Mouse (Mus musculus) adrenal gland, postnatal 36 days (tissue): ENCODE measurements around the gene Tmem9b. TPM values are rescaled to one million over a fixed set of nuclear protein-coding genes. Genes with fewer than 3 reads are reported as not detected.

Source experiments
- DNase-seq, 2 experiments: peaks; one replicate each; pipeline ENCODE4 v3.0.0; 2021; ENCODE audit warnings: mixed read lengths in 1 of 2
- long read RNA-seq, 2 experiments: library from polyadenylated mRNA; stranded (forward); transcript quantifications; one replicate each; pipeline ENCODE4 v2.0.0; 2021; ENCODE audit warnings: borderline sequencing depth in 2 of 2
- total RNA-seq, 2 experiments: library from RNA; stranded (reverse); gene quantifications; 2 replicates each; pipeline ENCODE4 v1.2.3; 2021

Tmem9b gene
- total RNA-seq = 10 to 100 TPM; 43.9 to 47.2 TPM
- long read RNA-seq, experiment 1, transcript Tmem9b-201 (5 exons, 1,703 nt) = major isoform, 111 of 116 reads
- long read RNA-seq, experiment 1, partial matches to known transcripts = 0 of 116 reads
- long read RNA-seq, experiment 1, other reads (novel, unspliced or antisense) = 4 of 116 reads
- long read RNA-seq, experiment 2, transcript Tmem9b-201 (5 exons, 1,703 nt) = major isoform, 31 of 33 reads
- long read RNA-seq, experiment 2, partial matches to known transcripts = 0 of 33 reads
- long read RNA-seq, experiment 2, other reads (novel, unspliced or antisense) = 2 of 33 reads

GRCm38 (mm10) chr7:109752008-109752925, at the start of gene Tmem9b:
Gene Tmem9b (minus strand): TSS chr7:109752875.
- DNase-seq = peak; percentile 90 to 92

GRCm38 (mm10) chr7:109800626-109801025, 48.0 kb upstream of the Tmem9b start:
- no peak for DNase-seq

- DNase-seq = peak; percentile 11 to 44
Measured at GRCm38 (mm10) chr7:109799168-109799567, 46.5 kb upstream of the Tmem9b start.

GRCm38 (mm10) chr7:109795564-109795963, 42.9 kb upstream of the Tmem9b start:
- DNase-seq = no peak

DNA sequence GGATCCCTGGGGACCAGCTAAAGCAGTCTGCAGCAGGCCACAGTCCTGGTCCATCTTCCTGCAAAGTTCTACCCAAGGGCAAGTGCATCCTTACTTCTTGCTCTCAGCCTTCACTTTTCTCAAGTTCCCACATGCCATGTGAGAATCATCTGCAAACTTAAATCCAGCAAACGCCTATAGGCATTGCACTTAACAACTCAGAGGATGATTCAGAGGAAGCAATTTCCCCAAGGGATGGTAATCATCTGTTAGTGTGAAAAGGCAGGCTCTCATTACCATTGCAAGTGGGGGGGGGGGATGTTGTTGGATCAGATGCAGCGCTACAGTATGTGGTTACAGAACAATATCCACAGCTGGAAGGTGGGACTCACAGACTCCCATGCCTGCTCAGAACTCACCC, 41.9 kb upstream of the Tmem9b start:
- no peak for DNase-seq

DNA sequence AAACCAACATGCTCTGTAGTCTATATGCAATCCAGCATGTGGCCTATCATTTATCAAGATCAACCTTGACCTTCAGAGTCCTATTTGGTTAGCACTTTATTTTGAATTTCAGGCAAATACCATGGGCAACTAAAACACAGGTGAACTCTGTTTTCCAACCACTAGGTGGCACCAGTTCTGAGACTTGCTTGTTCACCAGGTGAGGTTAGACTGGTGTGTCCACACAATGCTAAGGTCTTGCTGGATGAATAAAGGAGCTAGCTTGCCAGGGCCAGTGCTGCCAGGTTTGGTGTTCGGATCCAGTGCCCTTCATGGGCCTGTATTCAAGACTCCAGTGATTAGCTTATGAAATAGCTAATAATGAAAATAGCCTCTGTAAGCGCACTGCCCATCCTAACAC, 40.1 kb upstream of the Tmem9b start:
- peak; percentile 39 to 68 for DNase-seq

DNA sequence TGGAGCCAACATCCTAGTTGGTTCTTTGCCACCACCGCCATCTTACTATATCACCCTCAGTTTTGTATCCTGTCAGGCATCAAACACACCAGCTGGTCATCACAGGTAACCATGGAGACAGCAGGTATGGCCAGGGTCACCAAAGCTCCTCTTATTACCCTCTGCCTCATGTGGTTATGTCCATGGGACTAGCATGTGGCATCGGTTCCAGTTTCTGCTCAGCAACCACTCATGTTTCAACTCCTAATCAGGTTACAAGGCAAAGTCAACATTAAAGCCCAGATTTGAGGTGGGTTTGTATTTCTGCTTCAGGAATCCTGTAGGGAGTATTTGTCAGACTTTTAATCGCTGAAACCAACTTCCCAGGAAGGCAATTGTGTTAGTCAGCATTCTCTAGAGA, 38.1 kb upstream of the Tmem9b start:
- DNase-seq = no peak

DNA sequence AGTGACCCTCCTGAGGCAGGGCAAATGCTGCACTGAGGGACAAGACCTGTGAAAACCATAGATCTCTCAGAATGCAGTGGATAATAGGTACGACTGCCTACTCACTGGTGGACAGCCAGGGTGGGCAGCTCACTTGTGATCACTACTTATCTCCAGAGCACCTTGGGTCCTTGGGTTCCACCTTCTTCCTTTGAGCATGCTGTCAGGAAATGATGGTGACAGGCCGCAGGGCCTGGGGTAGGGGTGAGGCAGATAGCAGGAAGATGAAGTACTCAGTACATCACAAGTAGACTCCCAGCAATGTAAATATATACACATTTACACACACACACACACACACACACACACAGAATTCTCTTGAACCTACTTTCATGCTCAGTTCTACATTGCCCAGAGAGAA, 35.2 kb upstream of the Tmem9b start:
- no peak for DNase-seq

DNA sequence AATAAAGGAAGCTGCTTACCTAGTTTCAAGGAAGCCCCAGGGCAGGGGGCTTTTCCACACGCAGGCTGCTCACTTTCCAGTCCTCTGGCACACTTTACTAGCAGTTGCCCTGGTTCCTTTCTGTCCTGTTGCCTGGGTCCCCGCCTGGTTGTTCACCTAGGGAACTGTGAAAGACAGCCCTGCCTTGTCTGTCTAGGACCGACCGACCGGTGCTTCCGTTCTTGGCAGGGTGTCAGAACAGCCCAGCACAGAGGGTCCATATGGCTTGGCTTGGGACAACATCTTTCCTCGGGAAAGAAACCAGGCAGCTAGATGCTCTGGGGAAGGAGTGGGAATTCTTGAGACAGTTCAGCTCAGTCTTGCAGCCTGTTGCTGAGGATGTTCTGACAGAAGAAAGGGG, 30.6 kb upstream of the Tmem9b start:
- no peak for DNase-seq

DNA sequence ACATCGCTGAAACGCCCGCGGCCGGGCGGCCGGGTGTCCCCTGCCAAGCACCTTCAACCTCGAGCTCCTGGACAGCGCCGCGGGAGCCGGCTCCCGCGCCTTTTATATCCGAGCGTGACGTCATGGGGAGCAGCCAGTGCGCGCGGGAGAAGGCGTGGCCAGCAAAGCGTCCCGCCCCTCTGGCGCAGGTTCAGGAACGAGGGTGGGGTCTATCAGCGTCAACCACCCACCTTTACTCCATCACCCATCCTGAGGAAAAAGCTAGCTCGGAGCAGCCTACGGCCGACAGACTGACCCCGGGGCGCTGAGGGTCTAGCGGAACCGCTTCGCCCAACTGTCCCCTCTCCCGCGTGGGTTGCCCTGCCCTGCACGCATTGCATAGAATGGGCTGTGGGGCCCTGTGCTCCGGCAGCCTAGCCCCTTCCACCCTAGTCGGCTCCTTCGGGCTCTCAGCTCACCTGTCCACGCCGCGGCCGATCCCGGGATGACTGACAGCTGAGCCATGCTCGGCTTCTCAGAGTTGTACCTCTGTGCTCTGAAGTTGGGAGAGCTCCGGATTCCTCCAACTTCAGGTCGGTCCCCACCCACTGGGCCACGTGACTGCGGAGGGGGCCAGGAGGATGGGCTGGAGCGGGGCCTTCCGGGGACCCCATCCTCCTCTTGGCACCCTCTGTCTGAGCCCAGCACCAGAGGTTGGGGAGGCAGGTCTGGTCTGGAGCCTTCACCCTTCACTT, 29.0 kb upstream of the Tmem9b start, which contains the start of gene Nrip3:
Gene Nrip3 (minus strand): TSS at position 556 of the 734 bp plus-strand sequence.
- peak; percentile 74 to 80 for DNase-seq

GRCm38 (mm10) chr7:109781087-109781469, 28.4 kb upstream of the Tmem9b start:
- peak in 1 of 2 experiments; percentile 30 for DNase-seq

DNA sequence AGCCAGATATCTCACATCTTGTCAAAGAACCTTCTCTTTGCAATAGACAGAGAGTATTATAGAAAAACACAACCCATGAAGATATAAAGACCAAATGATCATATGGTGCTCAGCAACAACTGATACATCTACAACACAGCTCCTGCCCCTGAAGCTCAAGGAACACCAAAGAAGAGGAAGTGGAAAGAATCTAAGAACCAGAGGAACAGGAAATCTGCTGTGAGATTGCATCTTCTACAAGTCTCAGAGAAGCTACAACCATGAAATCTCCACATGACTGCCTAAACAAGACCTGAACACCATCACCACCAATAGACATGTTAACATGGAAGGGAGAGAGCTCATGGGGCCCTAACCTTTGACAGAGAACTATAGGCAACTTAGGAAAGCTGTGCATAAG, 19.6 kb upstream of the Tmem9b start:
- no peak for DNase-seq

GRCm38 (mm10) chr7:109768699-109769383, 16.2 kb upstream of the Tmem9b start:
- no peak for DNase-seq

- DNase-seq = no peak
Measured at GRCm38 (mm10) chr7:109767575-109768350, 15.1 kb upstream of the Tmem9b start.

DNA sequence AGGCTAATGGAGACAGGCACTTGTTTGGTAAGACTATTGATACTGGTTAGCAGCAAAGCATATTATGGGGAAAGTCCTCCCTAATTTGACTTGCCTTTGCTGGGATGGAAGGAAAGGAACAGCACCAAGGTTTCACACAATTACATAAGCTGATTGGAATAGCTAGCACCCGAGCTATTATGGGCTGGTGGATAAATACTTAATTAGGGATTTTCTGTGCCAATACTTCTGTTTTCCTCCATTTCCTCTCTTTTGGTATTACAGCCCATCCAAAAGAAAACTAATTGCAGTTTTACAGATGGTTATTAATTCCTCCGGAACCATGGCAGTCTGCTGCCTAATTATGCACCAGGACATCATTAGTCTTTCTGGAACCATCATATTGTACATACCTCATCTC, 11.3 kb upstream of the Tmem9b start:
- no peak for DNase-seq

DNA sequence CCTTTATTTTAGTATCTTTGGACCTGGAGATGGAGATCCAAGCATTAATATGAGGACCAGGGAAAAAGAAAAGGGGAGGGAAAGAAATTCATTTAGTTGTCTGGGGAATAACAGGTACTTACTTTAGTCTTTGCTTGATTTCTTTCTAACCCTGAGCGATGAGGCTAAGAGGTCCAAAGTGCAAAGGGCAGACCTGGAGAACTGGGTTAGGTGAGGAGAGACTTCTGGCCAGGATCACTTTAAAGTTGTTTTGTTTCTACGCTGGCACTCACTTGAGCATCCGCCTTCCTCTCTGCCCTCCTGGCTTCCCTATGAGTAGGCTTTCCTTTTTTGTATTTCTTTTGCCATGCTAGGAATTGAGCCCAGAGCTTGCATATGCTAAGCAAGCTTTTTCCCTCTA, 3.6 kb upstream of the Tmem9b start:
- no peak for DNase-seq

DNA sequence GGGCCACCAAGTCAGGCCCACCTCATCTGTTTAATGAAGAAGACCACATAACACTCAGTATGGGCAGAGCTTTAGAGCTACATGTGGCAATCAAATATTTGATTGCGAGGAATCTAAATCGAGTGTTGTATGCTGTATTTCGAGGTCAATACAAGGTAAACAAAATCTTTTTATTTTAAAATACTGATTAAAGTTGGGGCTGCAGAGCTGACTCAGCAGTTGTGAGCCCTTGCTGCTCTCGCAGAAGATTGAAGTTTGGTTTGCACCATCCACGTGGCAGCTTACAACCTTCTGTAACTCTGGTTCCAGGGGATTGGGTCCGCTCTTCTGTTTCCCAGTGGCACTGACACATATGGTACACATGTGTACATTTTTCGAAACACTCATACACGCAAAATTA, 1.4 kb upstream of the Tmem9b start:
- no peak for DNase-seq

GRCm38 (mm10) chr7:109751427-109752007, 1.2 kb downstream of the Tmem9b start:
- no peak for DNase-seq

GRCm38 (mm10) chr7:109747747-109748146, 4.9 kb downstream of the Tmem9b start:
- no peak for DNase-seq

DNA sequence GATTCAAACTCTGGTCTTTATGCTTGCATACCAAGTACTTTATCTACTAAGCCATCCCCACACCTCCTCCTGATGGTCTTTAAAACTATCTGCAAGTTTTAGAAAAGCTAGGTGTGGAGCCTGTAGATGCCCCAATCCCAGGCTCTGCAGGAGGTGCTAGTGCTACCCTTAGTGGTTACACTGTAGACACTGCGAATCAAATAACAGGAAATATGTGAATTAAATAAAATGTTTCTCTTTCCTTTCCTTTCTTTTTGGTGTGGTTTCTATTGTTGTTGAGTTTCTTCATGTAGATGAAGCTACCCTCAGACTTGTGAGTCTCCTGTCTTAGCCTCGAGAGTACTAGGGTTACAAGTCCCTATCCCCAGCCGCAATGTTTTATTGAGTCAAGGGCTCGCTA, 11.0 kb downstream of the Tmem9b start:
- no peak for DNase-seq

DNA sequence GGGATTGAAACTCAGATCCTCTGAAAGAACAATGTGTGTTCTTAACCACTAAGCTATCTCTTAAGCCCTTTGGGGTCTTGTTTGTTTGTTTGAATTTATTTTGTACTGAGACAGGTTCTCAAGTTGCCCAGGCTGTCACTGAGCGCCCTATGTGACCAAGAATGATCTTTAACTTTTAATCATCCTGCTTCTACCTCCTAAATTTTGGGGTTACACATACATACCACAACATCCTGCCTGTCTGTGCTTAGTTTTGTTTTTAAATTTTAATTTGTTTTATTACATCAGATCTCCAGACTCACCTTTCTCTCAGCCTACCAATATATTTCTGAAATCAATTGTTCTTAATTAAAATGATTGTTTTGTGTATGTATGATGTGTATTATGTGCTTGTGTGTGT, 11.6 kb downstream of the Tmem9b start:
- no peak for DNase-seq
